Mouse (Mus musculus): ENCODE measurements around the gene Krt75. TPM values are rescaled to one million over a fixed set of nuclear protein-coding genes. Genes with fewer than 3 reads are reported as not detected.
"Not testable (repeated sequence)": the region's sequence is repeated elsewhere in the genome, so short reads cannot be mapped to it uniquely, and the experiment has no call there.

Gene Krt75
- polyA plus RNA-seq, 1 experiment from 2014 or later: 0.10 TPM

GRCm38 (mm10) chr15:101532720-101533119 lies 41.0 kb downstream of the Krt75 start, which contains the start of gene Krt84:
Gene Krt84, minus strand, starts transcription at chr15:101532820.
- Histone ChIP-seq H3K9ac (replicated peaks; ENCODE audit: low read depth, low read length) (no peak within 1 kb of the TSS), H3K27ac (ENCODE audit: low read length) (no peak within 1 kb of the TSS), H3K36me3 (ENCODE audit: control insufficient read depth, insufficient read depth) (no peaks in the 10 kb centered on the region), H3K4me2 (ENCODE audit: low read length) (no peak within 1 kb of the TSS), H3K27me3 (replicated peaks; ENCODE audit: control insufficient read depth, insufficient read depth, low read length) (no peaks in the 10 kb centered on the region), H3K4me3 (replicated peaks; ENCODE audit: low read length) (no peak within 1 kb of the TSS), H3K9me3 (ENCODE audit: control insufficient read depth, low read length) (no peaks in the 10 kb centered on the region), H3K4me1 (replicated peaks; ENCODE audit: control insufficient read depth, insufficient read depth, low read length) (no peaks in the 10 kb centered on the region)
- 83% methylated on average over 7 of the region's 7 CpGs for WGBS
- ATAC-seq: no peak

- no peaks in the 10 kb centered on the region for H3K4me1 ChIP-seq (replicated peaks; ENCODE audit: control insufficient read depth, insufficient read depth, low read length)
- no peaks in the 10 kb centered on the region for H3K27me3 ChIP-seq (replicated peaks; ENCODE audit: control insufficient read depth, insufficient read depth, low read length)
- WGBS: 72% methylated on average over 4 of the region's 4 CpGs
- no peaks in the 10 kb centered on the region for H3K36me3 ChIP-seq (ENCODE audit: control insufficient read depth, insufficient read depth)
- no peak overlapping the region for H3K27ac ChIP-seq (ENCODE audit: low read length)
- no peak overlapping the region for H3K4me2 ChIP-seq (ENCODE audit: low read length)
- no peak for ATAC-seq
- no peak overlapping the region for H3K4me3 ChIP-seq (replicated peaks; ENCODE audit: low read length)
- H3K9me3 ChIP-seq (ENCODE audit: control insufficient read depth, low read length): no peaks in the 10 kb centered on the region
- no peak overlapping the region for H3K9ac ChIP-seq (replicated peaks; ENCODE audit: low read depth, low read length)
Measured at GRCm38 (mm10) chr15:101522556-101523232, 51.0 kb downstream of the Krt75 start.

GRCm38 (mm10) chr15:101519792-101520191 lies 53.9 kb downstream of the Krt75 start:
- no peak overlapping the region for H3K4me3 ChIP-seq (replicated peaks; ENCODE audit: low read length)
- H3K9me3 ChIP-seq (ENCODE audit: control insufficient read depth, low read length): no peaks in the 10 kb centered on the region
- ATAC-seq: no peak
- no peaks in the 10 kb centered on the region for H3K27me3 ChIP-seq (replicated peaks; ENCODE audit: control insufficient read depth, insufficient read depth, low read length)
- H3K9ac ChIP-seq (replicated peaks; ENCODE audit: low read depth, low read length): no peak overlapping the region
- whole genome bisulfite sequencing: 13% methylated on average over 2 of the region's 2 CpGs
- H3K27ac ChIP-seq (ENCODE audit: low read length): no peak overlapping the region
- H3K4me2 ChIP-seq (ENCODE audit: low read length): no peak overlapping the region
- H3K36me3 ChIP-seq (ENCODE audit: control insufficient read depth, insufficient read depth): no peaks in the 10 kb centered on the region
- H3K4me1 ChIP-seq (replicated peaks; ENCODE audit: control insufficient read depth, insufficient read depth, low read length): no peaks in the 10 kb centered on the region

- not testable (repeated sequence) for H3K4me3 ChIP-seq (replicated peaks; ENCODE audit: low read length); H3K9ac ChIP-seq (replicated peaks; ENCODE audit: low read depth, low read length); H3K4me2 ChIP-seq (ENCODE audit: low read length); H3K9me3 ChIP-seq (ENCODE audit: control insufficient read depth, low read length); H3K27ac ChIP-seq (ENCODE audit: low read length); ATAC-seq; H3K4me1 ChIP-seq (replicated peaks; ENCODE audit: control insufficient read depth, insufficient read depth, low read length); H3K27me3 ChIP-seq (replicated peaks; ENCODE audit: control insufficient read depth, insufficient read depth, low read length); H3K36me3 ChIP-seq (ENCODE audit: control insufficient read depth, insufficient read depth)
- WGBS: 86% methylated on average over 2 of the region's 2 CpGs
Measured at GRCm38 (mm10) chr15:101517161-101517560, 56.5 kb downstream of the Krt75 start, which contains the start of gene Gm49425. Gene Gm49425, minus strand, starts transcription at chr15:101517261.

Small RNAs within 50 kb of the gene (microRNA-seq; reads per million reads assigned to microRNA genes)
- gene Gm44393: not detected
- gene Gm44460: not detected

Other genes with a start within 250 kb of the Krt75 start
- 0.13 and 0.14 TPM in 2 replicates for gene Krt80, start 203.7 kb downstream of the Krt75 start, polyA plus RNA-seq (2015; fragmentation: Nextera tagmentation; extraction: Ambion mirVana)
- gene Krt7, start 162.9 kb downstream of the Krt75 start, polyA plus RNA-seq (2015; fragmentation: Nextera tagmentation; extraction: Ambion mirVana): 0.62 and 0.88 TPM in 2 replicates
- gene Krt87, start 135.1 kb downstream of the Krt75 start, polyA plus RNA-seq (2015; fragmentation: Nextera tagmentation; extraction: Ambion mirVana): 0.20 and 0.31 TPM in 2 replicates
- not detected in 2 replicates for gene Krt88, start 126.2 kb downstream of the Krt75 start, polyA plus RNA-seq (2015; fragmentation: Nextera tagmentation; extraction: Ambion mirVana)
- not detected in 2 replicates for gene Krt81, start 110.2 kb downstream of the Krt75 start, polyA plus RNA-seq (2015; fragmentation: Nextera tagmentation; extraction: Ambion mirVana)
- gene Krt86, start 100.4 kb downstream of the Krt75 start, polyA plus RNA-seq (2015; fragmentation: Nextera tagmentation; extraction: Ambion mirVana): not detected in 2 replicates
- not detected in 2 replicates for gene Krt83, start 82.4 kb downstream of the Krt75 start, polyA plus RNA-seq (2015; fragmentation: Nextera tagmentation; extraction: Ambion mirVana)
- not detected in 2 replicates for gene Gm49425, start 56.6 kb downstream of the Krt75 start, polyA plus RNA-seq (2015; fragmentation: Nextera tagmentation; extraction: Ambion mirVana)
- gene Krt84, start 41.1 kb downstream of the Krt75 start, polyA plus RNA-seq (2015; fragmentation: Nextera tagmentation; extraction: Ambion mirVana): not detected in 2 replicates
- not detected in 2 replicates for gene Krt82, start 23.2 kb downstream of the Krt75 start, polyA plus RNA-seq (2015; fragmentation: Nextera tagmentation; extraction: Ambion mirVana)
- gene Krt90, start 11.0 kb downstream of the Krt75 start, polyA plus RNA-seq (2015; fragmentation: Nextera tagmentation; extraction: Ambion mirVana): 0.08 and 0.09 TPM in 2 replicates
- not detected in 2 replicates for gene Gm5414, start 54.3 kb upstream of the Krt75 start, polyA plus RNA-seq (2015; fragmentation: Nextera tagmentation; extraction: Ambion mirVana)
- not detected in 2 replicates for gene Gm5478, start 73.5 kb upstream of the Krt75 start, polyA plus RNA-seq (2015; fragmentation: Nextera tagmentation; extraction: Ambion mirVana)
- not detected in 2 replicates for gene Krt6b, start 106.4 kb upstream of the Krt75 start, polyA plus RNA-seq (2015; fragmentation: Nextera tagmentation; extraction: Ambion mirVana)
- gene Krt6a, start 120.4 kb upstream of the Krt75 start, polyA plus RNA-seq (2015; fragmentation: Nextera tagmentation; extraction: Ambion mirVana): 0.53 TPM in 1 of 2 replicates, not detected in the other
- 0.73 TPM in 1 of 2 replicates, not detected in the other for gene Krt5, start 139.0 kb upstream of the Krt75 start, polyA plus RNA-seq (2015; fragmentation: Nextera tagmentation; extraction: Ambion mirVana)
- not detected in 2 replicates for gene Krt71, start 169.2 kb upstream of the Krt75 start, polyA plus RNA-seq (2015; fragmentation: Nextera tagmentation; extraction: Ambion mirVana)
- not detected in 2 replicates for gene Krt72, start 212.6 kb upstream of the Krt75 start, polyA plus RNA-seq (2015; fragmentation: Nextera tagmentation; extraction: Ambion mirVana)
- 0.41 and 0.80 TPM in 2 replicates for gene Krt73, start 228.4 kb upstream of the Krt75 start, polyA plus RNA-seq (2015; fragmentation: Nextera tagmentation; extraction: Ambion mirVana)
- gene Krt2, start 244.3 kb upstream of the Krt75 start, polyA plus RNA-seq (2015; fragmentation: Nextera tagmentation; extraction: Ambion mirVana): 0.08 TPM in 1 of 2 replicates, not detected in the other

All from forebrain, embryonic 16.5 days (tissue).